Mouse (Mus musculus) cortical plate, adult 2 months (tissue): ENCODE results near the gene Prkaa2. TPM values are rescaled to one million over a fixed set of nuclear protein-coding genes. Genes with fewer than 3 reads are reported as not detected.

ENCODE experiments used
- H3K27ac ChIP-seq: fragments of 200-500 bp; 2 replicates; pipeline ENCODE4 v1.5.1; 2012; ENCODE audit warnings: low read length, control low read depth, inconsistent platforms; ENCODE audit not compliant: insufficient read depth
- H3K4me1 ChIP-seq: fragments of 200-500 bp; 2 replicates; pipeline ENCODE4 v1.6.1; 2011; ENCODE audit warnings: low read length; ENCODE audit not compliant: control insufficient read depth, insufficient read depth
- H3K4me3 ChIP-seq: fragments of 200-500 bp; 2 replicates; pipeline ENCODE4 v1.5.1; 2011; ENCODE audit warnings: mild to moderate bottlenecking, low read length, control low read depth; ENCODE audit not compliant: insufficient read depth
- CTCF ChIP-seq: fragments of 200-500 bp; IDR thresholded peaks from 2 replicates; pipeline ENCODE4 v1.5.1; 2011; ENCODE audit warnings: mild to moderate bottlenecking, control low read depth, low read length; ENCODE audit not compliant: insufficient read depth; ENCODE audit errors: extremely low read depth
- POLR2A ChIP-seq: fragments of 200-500 bp; IDR thresholded peaks from 2 replicates; pipeline ENCODE4 v1.6.1; 2011; ENCODE audit warnings: mild to moderate bottlenecking, low read length, control low read depth; ENCODE audit not compliant: insufficient read depth; ENCODE audit errors: extremely low read depth
- polyA plus RNA-seq: library from polyadenylated mRNA; depleted of rRNA; stranded (reverse); fragments of >200 nt; gene quantifications from 2 replicates; pipeline ENCODE4 v1.2.3, GENCODE M21; 2012; rRNA removed

Gene Prkaa2
- polyA plus RNA-seq, result 13.8 and 14.2 TPM in 2 replicates

DNA sequence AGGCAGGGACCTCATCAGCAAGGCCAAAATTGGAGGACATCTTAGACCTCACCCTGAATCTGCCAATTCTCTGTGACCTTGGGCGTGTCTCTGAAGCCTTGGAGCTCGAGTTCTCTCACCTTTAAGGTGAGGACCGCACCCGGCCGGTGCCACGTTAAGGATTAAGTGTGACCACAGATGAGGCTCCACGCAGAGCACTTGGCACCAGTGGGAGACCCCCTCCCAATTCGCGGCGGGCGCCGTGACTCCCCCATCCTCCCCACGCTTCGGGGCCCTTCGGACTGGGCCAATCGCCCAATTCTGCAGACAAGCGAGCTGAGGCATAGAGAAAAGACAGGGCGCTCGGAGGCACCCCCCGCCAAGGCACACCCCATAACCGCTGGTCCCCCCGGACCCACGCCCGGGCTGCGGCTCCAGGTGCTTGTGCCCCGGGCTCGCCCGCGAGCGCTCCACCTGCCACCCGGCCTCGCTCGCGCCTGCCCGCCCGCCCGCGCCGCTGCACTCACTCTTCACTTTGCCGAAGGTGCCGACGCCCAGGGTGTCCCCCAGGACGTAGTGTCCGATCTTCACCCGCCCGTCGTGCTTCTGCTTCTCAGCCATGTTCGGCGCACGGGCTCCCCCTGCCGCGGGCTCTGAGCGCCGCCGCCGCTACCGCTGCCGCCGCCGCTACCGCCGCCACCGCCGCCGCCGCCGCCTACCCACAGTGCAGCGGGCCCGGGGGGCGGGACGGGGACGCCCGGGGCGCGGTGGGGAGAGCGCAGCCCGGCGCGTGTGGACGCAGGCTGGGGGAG lies at the start of gene Prkaa2:
Prkaa2 (minus strand) TSS at position 692 of the 791 bp plus-strand sequence.
- Histone ChIP-seq H3K4me1 (peaks cover 5% of the 10 kb centered on the region; the same call in 1 of the 2 replicates), H3K27ac (peak within 1 kb of the TSS; percentile 81), H3K4me3 (peak within 1 kb of the TSS; percentile 85)
- no peak for TF ChIP-seq POLR2A
- no peak for TF ChIP-seq CTCF

DNA sequence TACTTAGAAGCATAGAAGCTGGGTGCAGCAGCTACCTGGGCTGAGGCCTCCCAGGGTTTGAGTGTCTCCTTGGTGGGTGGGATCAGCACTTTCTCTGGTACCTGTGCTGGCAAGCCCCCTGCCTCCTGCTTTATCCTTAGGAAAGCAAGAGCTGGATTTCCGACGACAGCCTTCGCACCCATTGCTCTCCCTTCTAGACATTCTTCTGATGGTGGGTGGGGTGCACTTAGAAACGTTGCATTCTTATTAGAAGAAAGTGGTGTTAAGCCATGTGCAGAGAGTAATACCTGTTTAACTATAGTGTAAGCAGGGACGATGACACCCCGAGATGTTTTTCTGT lies 49.8 kb upstream of the Prkaa2 start:
- Histone ChIP-seq H3K4me3 (peak overlapping the region; percentile 53), H3K4me1 (no peaks in the 10 kb centered on the region), H3K27ac (no peak overlapping the region)
- TF ChIP-seq POLR2A (no peak), CTCF (no peak)

- peak; percentile 19; the same call in 1 of the 2 replicates for TF ChIP-seq CTCF
- TF ChIP-seq POLR2A, result no peak
- H3K27ac ChIP-seq, result peak overlapping the region; percentile 72
- no peaks in the 10 kb centered on the region for H3K4me1 ChIP-seq
- H3K4me3 ChIP-seq, result peak overlapping the region; percentile 53
These were observed 49.2 kb upstream of the Prkaa2 start for GRCm38 (mm10) chr4:105158651-105159530.

GRCm38 (mm10) chr4:105158169-105158555 lies 48.5 kb upstream of the Prkaa2 start:
- Histone ChIP-seq H3K27ac (peak overlapping the region; percentile 72), H3K4me1 (no peaks in the 10 kb centered on the region), H3K4me3 (peak overlapping the region; percentile 53)
- TF ChIP-seq CTCF (0 out of 2 replicates have a peak, but pooled peaks have one; percentile 1), POLR2A (no peak)

GRCm38 (mm10) chr4:105157276-105158168 lies 47.8 kb upstream of the Prkaa2 start, which contains the start of gene Plpp3:
Plpp3 (plus strand) TSS chr4:105157347.
- peak within 1 kb of the TSS; percentile 53 for H3K4me3 ChIP-seq
- H3K4me1 ChIP-seq, result no peaks in the 10 kb centered on the region
- H3K27ac ChIP-seq, result peak within 1 kb of the TSS; percentile 72
- TF ChIP-seq CTCF (no peak), POLR2A (peak; percentile 92)

- no peaks in the 10 kb centered on the region for H3K4me1 ChIP-seq
- TF ChIP-seq CTCF (no peak), POLR2A (no peak)
- H3K27ac ChIP-seq, result no peak overlapping the region
- H3K4me3 ChIP-seq, result peak overlapping the region; percentile 53
These were observed 47.2 kb upstream of the Prkaa2 start for GRCm38 (mm10) chr4:105156955-105157275.

DNA sequence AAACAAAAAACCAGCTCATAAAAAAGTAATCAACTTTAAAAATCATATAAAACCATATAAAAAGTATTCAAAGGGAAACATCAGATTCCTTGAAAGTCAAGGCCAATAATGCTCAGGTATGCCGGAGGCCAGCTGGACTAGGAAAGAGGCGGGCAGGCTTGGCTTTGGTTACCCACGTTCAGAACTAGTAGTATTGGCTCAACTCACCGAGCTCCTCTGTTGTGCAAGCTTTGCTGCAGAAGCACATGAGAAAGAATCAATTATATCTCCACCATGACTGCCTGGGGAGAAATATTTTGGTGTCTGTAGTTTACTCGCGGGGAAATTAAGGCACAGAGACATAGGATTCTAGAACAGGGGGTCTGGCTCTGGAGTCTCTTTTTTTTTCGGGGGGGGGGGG lies 46.6 kb upstream of the Prkaa2 start:
- TF ChIP-seq CTCF (no peak), POLR2A (no peak)
- no peak overlapping the region for H3K27ac ChIP-seq
- no peaks in the 10 kb centered on the region for H3K4me1 ChIP-seq
- H3K4me3 ChIP-seq, result no peak overlapping the region

DNA sequence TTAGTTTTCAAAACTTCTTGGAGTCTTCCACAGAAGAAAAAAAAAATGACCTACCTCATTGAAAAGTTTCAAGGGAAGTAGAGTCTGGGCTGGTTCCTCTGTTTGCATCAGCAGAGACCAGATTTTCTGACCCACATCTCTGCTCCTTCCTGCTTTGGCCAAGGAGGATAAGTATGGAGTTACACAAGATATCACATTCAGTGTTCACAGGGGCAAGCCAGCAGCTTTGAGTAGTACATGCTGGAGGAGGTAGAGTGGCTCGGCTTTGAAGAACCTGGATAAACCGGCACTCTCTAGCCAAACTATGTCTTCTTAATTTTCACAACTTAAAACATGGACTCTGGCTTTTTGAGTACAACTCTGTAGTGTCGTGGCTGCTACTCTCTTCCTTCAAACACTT lies 43.5 kb upstream of the Prkaa2 start:
- no peaks in the 10 kb centered on the region; the same call in 1 of the 2 replicates for H3K4me1 ChIP-seq
- no peak overlapping the region for H3K27ac ChIP-seq
- H3K4me3 ChIP-seq, result no peak overlapping the region
- no peak for TF ChIP-seq POLR2A
- TF ChIP-seq CTCF, result no peak

DNA sequence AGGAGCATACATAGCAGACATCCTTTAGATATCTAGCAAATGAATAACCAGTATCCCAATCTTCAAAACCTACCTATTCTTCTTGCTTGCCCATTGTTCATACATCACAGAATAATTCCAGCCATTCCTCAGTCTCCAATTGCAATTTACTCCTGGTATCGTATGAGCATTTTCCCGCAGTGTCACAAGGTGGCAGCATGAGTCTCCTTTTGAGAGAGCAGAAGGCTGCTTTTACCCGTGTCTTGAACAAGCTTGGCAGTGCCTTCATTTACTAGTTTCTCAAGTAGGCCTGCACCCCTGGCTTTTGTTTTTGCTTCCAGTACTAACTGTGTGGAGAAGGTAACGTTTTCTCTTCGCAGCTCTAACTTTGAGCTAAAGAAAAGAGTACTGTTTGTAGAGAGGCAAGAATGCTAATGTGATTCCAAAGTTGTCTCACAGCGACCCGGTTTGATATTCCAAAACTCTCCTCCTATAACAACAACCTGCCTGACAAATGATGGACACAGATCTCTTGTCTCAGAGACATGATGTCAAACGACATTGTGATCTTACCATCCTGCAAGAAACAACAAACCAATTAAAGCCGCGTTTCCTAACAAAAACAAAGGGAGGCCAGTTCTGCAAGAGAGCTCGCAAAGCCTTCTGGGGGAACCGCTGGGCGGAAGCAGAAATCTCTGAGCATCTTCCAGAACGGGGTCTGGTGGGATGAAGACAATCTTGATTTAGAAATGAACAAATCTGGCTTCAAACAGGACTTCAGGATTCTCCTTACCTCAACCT lies 42.4 kb upstream of the Prkaa2 start:
- Histone ChIP-seq H3K4me1 (no peaks in the 10 kb centered on the region; the same call in 1 of the 2 replicates), H3K27ac (no peak overlapping the region), H3K4me3 (no peak overlapping the region)
- no peak for TF ChIP-seq POLR2A
- peak; percentile 99 for TF ChIP-seq CTCF
